Mouse (Mus musculus): ENCODE measurements around the gene Dnajc4. TPM values are rescaled to one million over a fixed set of nuclear protein-coding genes. Genes with fewer than 3 reads are reported as not detected.

The Dnajc4 gene
- polyA plus RNA-seq (2014; fragmentation: Illumina TruSeq; extraction: RNeasy Lipid Tissue Mini Kit (QIAGEN cat#74804)): not detected

DNA sequence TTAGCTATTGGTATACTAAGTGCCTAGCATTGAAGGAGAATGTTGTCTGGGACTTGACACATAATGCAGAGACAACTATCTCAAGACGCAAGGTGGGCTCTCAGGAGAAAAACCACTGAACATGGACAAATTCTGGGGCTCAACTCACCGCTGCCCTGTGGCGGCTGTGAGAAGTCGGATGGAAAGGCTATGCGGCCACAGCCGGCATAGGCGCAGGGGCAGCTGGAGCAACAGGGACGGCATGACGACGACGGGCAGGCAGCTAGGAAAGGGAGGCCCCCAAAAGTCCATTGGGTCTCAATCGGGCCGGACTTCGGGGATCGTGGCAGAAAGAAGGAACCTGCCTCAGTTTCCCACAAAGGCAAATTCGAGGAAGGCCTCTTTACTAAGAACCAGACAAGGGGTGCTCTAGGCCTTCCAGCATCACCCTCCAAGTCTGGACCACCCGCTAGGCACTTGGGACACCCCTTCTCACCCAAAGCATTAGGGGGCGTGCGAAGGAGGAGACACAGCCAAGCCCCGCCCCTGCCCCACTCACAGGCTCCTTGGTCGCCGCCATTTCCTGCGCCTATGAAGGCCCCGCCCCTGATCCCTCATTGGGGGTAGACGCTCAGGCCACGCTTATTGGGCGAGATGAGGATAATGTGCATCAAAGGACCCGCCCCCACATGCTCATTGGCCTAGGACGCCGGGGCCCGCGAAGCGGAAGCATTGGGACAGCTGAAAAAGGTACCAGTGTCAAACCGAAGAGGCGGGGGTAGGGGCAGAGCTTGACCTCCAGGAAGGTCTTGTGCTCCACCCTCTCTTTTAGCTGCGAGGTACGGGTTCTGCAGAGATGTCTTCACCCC is at the start of gene Dnajc4:
Gene Dnajc4, minus strand, starts transcription at position 562 of the 848 bp plus-strand sequence.

DNA sequence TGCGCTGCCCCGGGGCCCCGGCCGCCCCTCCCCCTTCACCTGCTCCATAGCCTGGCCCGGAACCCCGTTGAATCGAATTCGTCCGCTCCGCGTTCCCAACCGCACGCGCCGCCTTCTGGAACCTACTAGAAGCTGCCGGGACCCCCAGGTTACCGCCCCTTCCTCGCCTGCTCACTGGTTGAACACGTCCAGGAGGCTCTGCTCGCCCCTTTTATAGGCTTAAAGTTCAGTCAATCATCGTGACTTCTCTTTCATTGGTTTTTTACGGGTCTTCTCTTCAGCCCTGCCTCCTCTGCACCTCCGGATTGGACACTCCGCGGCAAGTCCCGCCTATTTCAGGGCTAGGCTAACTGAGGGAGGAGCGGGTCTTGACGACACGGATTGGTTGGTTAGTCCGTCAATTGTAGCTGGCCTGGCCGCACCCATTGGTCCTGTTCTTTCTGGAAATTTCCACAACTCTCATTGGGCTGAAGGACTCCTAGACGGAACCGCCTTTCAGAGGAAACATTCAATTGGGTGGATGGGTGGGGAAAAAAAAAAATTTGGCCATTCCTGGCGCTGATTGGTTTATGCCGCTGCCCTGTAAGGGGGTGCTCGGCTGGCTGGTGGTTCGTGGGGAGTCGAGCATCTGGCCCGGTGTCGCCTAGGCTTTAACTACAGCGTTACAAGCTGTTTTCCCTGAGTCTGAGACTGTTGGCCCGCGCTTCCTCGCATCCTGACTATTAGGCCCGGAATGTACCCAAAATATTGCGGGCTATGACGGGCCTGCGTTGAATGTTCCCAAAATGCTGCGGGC is 47.7 kb upstream of the Dnajc4 start, which contains the start of gene Stip1:
Gene Stip1, minus strand, starts transcription at position 127 of the 796 bp plus-strand sequence.

DNA sequence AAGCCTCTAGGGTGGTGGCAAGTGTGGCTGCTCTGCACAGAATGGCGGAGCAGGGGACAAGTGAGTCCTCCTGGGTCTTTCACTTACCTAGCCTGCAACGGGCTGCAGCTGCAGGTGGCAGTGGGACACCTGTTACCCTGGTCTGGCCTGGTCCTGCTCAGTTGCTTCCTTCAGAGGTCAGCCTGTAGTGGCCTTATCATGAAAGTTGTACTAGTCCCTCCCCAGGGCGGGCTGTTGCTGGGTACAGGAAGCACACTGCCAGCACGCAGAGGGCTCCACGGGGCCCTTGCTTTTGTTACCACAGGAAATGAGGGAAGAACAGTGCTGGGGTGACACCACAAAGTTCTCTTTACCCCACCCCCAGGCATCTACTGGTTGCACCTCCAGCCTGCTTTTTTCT is 26.8 kb upstream of the Dnajc4 start, which contains the start of gene Fermt3:
Gene Fermt3, minus strand, starts transcription at position 279 of the 400 bp plus-strand sequence.

DNA sequence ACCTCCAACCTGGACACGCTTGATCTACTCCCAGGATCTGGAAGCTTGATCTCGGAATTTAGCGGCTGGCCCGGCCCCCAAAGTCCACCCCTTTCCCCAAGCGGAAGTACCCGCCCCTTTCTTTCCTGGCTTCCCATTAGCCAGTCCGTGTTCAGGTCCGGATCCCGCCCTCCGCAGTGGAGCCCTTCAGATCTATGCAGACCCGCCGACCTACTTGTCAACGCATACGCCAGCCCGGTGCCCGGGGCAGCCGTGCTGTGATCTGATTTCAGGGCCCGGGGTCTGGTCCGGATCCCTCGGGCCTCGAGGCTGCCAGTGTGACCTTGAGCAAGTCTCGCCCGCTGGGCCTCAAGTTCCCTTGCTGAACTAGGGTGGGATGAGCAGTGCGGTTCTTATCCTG is 3.6 kb upstream of the Dnajc4 start, which contains the start of the genes Nudt22 and Trpt1:
Gene Nudt22, minus strand, starts transcription at position 112 of the 400 bp plus-strand sequence.
Gene Trpt1, plus strand, starts transcription at position 126 of the 400 bp plus-strand sequence.

DNA sequence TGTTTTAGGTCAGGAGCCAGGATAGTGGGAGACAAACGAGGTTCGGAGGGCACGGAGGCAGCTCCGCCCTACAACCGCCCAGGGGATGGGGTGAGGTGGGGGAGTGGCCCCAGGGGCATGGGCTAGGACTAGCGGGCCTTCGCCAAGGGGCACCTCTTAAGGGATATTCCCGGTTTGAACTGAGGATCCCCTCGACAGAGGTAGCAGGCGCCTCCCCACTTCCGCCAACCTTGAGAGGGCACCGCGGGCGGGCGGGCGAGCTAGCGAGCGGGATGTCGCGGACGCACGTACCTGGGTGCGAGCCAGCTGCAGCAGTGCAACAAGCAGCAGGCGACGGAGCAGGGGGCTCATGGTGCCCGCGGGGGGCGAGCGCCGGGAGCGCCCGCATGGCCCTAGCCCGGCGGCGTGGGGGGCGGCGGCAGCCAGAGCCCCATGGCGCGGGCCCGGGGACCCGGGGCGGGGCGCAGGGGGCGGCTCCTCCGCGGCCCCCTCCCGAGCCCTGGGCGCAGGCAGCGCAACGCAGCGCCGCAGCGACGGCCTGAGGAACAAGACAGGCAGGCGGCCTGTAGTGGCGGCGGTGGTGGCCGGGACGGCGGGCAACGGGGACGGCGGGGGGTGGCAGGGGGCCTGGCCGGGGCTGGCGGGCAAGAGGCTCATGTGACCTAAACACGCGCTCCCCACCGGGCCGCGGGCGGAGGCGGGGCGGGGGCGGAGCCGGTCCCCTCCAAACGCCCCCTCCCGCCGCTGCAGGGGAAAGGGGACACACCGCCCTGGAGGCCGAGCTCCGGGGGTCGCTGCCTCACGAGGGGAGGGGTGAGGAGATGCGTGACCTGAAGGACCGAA is 5.1 kb downstream of the Dnajc4 start, which contains the start of gene Vegfb:
Gene Vegfb, minus strand, starts transcription at position 591 of the 843 bp plus-strand sequence.

DNA sequence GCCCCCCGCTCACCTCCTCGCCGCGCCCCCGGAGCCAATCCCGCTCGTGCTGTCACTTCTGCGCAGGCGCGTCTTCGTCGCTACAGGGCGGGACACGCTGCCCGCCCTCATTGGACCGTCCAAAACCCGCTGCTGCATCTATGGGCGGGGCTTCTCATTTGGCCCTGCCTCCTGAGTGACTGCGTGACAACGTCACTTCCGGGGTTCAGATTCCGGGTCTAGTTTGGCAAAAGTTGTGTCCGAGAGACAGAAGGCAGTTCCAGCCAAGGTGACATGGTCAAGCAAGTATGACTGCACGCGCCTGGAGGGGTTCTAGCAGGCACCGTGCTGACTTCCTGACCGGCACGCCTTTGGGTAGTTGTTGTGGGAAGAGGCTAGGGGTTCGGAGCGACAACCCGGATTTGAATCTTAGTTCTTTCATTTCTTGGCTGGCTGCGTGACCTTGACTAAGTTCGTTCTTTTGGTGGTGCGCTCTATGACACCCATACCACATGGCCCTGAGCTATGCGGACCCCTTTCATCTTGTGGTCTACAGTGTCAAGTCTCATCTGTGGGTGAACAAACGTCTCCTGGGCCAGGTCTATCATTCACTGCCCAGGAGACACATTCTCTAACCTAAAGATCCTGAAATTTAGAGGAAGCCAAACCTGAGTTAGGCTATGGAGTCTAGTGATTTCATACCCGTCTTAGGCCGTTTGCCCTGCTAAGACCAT is 11.8 kb downstream of the Dnajc4 start, which contains the start of gene Fkbp2:
Gene Fkbp2, minus strand, starts transcription at position 121 of the 713 bp plus-strand sequence.

DNA sequence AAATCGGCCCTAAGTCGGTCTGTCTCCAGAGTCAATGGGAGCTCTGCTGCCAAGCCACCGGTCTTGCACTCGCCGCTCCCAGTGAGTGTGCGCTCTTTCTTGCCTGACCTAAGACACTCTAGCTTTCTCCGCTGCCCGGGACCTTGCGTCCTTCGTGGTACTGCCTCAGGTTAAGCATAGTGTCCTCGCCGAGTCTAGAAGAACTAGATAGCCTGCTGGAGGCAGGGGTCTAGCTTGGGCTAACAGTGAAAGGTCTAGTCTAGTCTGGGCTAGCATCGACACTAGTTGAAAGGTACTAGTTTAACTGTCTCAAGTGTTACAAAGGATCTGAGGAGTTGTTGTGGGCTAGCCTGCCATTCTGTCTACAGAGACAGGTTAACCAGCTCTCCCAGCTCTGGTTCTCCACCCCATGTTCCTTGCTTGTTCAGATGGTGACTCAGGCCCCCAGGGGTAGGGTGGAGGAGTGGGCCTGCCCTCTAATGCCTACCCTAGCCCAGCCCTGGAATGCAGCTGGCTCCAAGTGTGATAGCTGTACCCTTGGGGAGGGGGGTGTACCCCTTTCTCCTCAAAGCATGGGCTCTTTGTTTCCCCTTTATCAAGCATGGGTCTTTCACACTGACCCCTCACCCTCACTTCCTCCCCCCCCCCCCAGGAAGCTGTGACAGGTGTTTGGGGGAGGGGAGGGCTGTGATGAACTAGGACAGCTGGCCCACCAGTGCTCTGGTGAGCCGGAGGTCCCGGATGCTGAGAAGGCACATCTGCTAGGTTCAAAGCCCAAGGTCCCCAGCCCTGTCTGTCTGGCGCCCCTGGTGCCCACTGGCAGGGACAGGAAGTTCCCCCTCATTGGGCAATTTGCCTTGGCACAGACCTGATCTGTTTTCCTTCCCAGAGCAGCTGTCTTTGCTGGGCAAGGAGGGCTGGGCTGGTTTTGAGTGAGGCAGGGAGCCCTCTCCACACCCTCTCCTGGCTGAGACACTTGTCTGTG is 16.5 kb downstream of the Dnajc4 start, which contains the start of gene Plcb3:
Gene Plcb3, minus strand, starts transcription at position 934 of the 985 bp plus-strand sequence.

DNA sequence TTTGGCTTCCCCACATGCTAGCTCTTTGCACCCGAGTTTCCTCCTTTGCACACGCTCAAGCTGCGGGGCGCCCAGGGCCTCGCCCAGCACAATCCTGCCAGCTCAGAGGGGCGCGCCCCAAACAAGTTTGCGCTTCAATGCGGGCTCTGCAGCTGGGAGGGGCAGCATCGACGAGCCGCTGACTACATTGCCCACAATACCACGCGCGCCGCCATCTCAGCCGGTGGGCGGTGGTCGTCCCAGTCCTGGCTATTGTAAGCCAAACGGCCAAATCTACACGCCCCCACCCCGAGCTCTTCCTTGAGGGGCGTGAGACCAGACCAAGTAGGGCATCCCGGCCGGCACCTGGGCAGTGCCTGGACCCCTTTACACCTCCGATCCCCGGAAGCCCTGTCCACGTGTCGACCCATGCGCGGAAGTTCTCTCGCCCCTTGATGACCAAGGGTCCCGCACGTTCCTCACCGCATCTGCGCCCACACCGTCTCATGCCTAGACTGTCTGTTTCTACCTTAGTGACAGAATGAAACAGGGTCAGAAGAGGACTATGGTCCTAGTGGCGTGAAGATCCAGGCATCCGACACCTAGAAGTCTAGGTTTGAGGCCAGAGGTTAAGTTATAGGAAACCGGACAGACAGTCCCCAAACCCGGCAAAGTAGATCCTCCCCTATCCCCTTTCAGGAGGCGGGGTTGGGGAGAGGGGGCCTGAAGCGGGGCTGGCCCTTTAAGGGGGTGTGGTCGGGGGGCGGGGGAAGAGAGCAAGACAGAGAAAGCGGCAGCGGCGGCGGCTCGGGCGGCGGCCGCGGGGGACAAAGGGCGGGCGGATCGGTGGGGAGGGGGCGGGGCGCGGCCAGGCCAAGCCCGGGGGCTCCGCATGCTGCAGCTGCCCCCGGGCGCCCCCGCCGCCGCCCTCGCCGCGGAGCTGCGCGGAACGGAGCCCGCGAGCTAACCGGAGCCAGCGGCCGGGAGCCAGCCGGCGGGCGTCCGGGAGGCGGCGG is 17.9 kb downstream of the Dnajc4 start, which contains the start of gene Ppp1r14b:
Gene Ppp1r14b, plus strand, starts transcription at position 758 of the 995 bp plus-strand sequence.

DNA sequence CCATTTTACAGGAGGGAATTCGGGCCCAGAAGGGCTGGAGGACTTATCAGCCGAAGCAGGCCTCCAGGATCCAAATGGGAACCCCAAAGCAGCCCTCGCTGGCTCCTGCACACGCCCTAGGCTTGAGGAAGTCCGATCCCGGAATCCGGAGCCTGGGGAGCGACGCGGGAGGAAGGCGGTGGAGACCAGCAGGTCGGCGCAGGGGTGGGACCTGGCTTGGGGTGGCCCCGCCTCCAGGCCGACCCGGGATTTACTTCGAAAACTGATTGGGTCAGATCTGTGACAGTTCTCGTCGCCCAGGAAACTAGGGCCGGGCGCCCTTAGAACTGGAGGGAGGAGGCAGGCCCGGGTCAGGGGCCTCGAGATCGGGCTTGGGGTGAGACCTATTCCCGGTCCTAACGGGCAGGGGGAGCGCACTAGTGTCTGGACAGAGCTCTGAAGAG is 50.1 kb downstream of the Dnajc4 start, which contains the start of gene Gpr137:
Gene Gpr137, minus strand, starts transcription at position 232 of the 443 bp plus-strand sequence.

DNA sequence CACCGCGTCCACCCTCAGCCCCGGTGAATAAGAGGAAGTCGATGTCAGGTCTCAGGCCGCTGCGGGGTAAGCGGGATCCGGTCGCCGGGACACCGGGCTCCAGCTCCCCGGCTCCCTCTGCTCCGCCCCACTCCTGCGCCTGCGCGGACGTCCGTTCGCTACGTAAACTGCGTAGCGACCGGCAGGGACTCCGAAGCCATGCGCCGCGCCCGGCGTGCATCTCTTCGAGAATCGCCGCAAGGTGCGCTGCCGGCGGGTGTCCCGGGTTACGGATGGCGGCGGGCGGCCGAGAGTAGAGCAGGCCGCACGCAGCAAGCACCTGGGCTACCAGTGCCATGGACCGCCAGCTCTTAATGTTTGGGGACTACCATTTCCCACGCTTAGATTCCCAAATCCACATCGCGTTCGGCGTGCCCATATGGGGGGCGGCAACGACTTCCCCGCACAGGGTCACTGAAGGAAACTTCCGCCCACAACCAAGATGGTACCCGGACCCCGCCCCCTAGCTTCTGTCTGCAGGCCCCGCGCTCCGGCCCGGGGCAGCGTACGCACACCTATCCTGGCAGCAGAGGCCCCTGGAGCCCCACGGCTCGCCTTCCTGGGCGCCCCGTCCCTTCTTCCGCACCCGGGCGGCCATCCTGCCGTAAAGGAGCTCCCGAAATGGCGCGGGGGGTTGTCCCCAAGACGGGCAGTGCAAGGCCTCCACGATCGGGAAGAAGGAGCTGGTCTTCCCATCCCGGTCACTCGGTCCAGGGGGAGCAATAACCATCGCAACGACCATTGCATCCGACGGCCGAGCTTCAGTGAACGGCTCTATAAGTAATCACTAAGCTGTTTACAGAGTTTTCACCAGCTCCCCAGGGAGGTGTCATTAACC is 50.8 kb downstream of the Dnajc4 start, which contains the start of gene Bad:
Gene Bad, plus strand, starts transcription at position 490 of the 877 bp plus-strand sequence.

Other genes starting within 250 kb of the Dnajc4 start
- gene Rps6ka4, start 151.9 kb downstream of the Dnajc4 start, polyA plus RNA-seq (2014; fragmentation: Illumina TruSeq; extraction: RNeasy Lipid Tissue Mini Kit (QIAGEN cat#74804)): not detected
- gene Ccdc88b, start 134.4 kb downstream of the Dnajc4 start, polyA plus RNA-seq (2014; fragmentation: Illumina TruSeq; extraction: RNeasy Lipid Tissue Mini Kit (QIAGEN cat#74804)): not detected
- 26.0 TPM for gene Trmt112, start 82.9 kb downstream of the Dnajc4 start, polyA plus RNA-seq (2014; fragmentation: Illumina TruSeq; extraction: RNeasy Lipid Tissue Mini Kit (QIAGEN cat#74804))
- gene Prdx5, start 82.5 kb downstream of the Dnajc4 start, polyA plus RNA-seq (2014; fragmentation: Illumina TruSeq; extraction: RNeasy Lipid Tissue Mini Kit (QIAGEN cat#74804)): 12.0 TPM
- gene Esrra, start 70.8 kb downstream of the Dnajc4 start, polyA plus RNA-seq (2014; fragmentation: Illumina TruSeq; extraction: RNeasy Lipid Tissue Mini Kit (QIAGEN cat#74804)): 0.83 TPM
- not detected for gene Catsperz, start 67.2 kb downstream of the Dnajc4 start, polyA plus RNA-seq (2014; fragmentation: Illumina TruSeq; extraction: RNeasy Lipid Tissue Mini Kit (QIAGEN cat#74804))
- gene Kcnk4, start 58.1 kb downstream of the Dnajc4 start, polyA plus RNA-seq (2014; fragmentation: Illumina TruSeq; extraction: RNeasy Lipid Tissue Mini Kit (QIAGEN cat#74804)): not detected
- gene Bad, start 50.7 kb downstream of the Dnajc4 start, polyA plus RNA-seq (2014; fragmentation: Illumina TruSeq; extraction: RNeasy Lipid Tissue Mini Kit (QIAGEN cat#74804)): 0.71 TPM
- not detected for gene Gpr137, start 50.1 kb downstream of the Dnajc4 start, polyA plus RNA-seq (2014; fragmentation: Illumina TruSeq; extraction: RNeasy Lipid Tissue Mini Kit (QIAGEN cat#74804))
- gene Ppp1r14b, start 17.6 kb downstream of the Dnajc4 start, polyA plus RNA-seq (2014; fragmentation: Illumina TruSeq; extraction: RNeasy Lipid Tissue Mini Kit (QIAGEN cat#74804)): 8.7 TPM
- gene Plcb3, start 16.1 kb downstream of the Dnajc4 start, polyA plus RNA-seq (2014; fragmentation: Illumina TruSeq; extraction: RNeasy Lipid Tissue Mini Kit (QIAGEN cat#74804)): 4.2 TPM
- 12.2 TPM for gene Fkbp2, start 12.1 kb downstream of the Dnajc4 start, polyA plus RNA-seq (2014; fragmentation: Illumina TruSeq; extraction: RNeasy Lipid Tissue Mini Kit (QIAGEN cat#74804))
- gene Vegfb, start 4.9 kb downstream of the Dnajc4 start, polyA plus RNA-seq (2014; fragmentation: Illumina TruSeq; extraction: RNeasy Lipid Tissue Mini Kit (QIAGEN cat#74804)): 10.9 TPM
- gene Nudt22, start 3.5 kb upstream of the Dnajc4 start, polyA plus RNA-seq (2014; fragmentation: Illumina TruSeq; extraction: RNeasy Lipid Tissue Mini Kit (QIAGEN cat#74804)): not detected
- not detected for gene Trpt1, start 3.6 kb upstream of the Dnajc4 start, polyA plus RNA-seq (2014; fragmentation: Illumina TruSeq; extraction: RNeasy Lipid Tissue Mini Kit (QIAGEN cat#74804))
- not detected for gene Fermt3, start 26.9 kb upstream of the Dnajc4 start, polyA plus RNA-seq (2014; fragmentation: Illumina TruSeq; extraction: RNeasy Lipid Tissue Mini Kit (QIAGEN cat#74804))
- gene Stip1, start 47.4 kb upstream of the Dnajc4 start, polyA plus RNA-seq (2014; fragmentation: Illumina TruSeq; extraction: RNeasy Lipid Tissue Mini Kit (QIAGEN cat#74804)): 74.7 TPM
- 1.4 TPM for gene Macrod1, start 64.2 kb upstream of the Dnajc4 start, polyA plus RNA-seq (2014; fragmentation: Illumina TruSeq; extraction: RNeasy Lipid Tissue Mini Kit (QIAGEN cat#74804))
- 2.1 TPM for gene Flrt1, start 113.2 kb upstream of the Dnajc4 start, polyA plus RNA-seq (2014; fragmentation: Illumina TruSeq; extraction: RNeasy Lipid Tissue Mini Kit (QIAGEN cat#74804))
- 22.1 TPM for gene Otub1, start 213.7 kb upstream of the Dnajc4 start, polyA plus RNA-seq (2014; fragmentation: Illumina TruSeq; extraction: RNeasy Lipid Tissue Mini Kit (QIAGEN cat#74804))
- 36.3 TPM for gene Cox8a, start 225.0 kb upstream of the Dnajc4 start, polyA plus RNA-seq (2014; fragmentation: Illumina TruSeq; extraction: RNeasy Lipid Tissue Mini Kit (QIAGEN cat#74804))
- 15.0 TPM for gene Naa40, start 248.6 kb upstream of the Dnajc4 start, polyA plus RNA-seq (2014; fragmentation: Illumina TruSeq; extraction: RNeasy Lipid Tissue Mini Kit (QIAGEN cat#74804))